ENCODE assay signal across 15 mouse cellular contexts in genomic region chr9:63738830-63739229, GRCm38 (mm10). TPM values are rescaled to one million over a fixed set of nuclear protein-coding genes. Genes with fewer than 3 reads are reported as not detected.
A peak's percentile ranks its signal among the peaks of the same experiment; 100 is the strongest.
DNase-seq lines count a peak whose midpoint lies in the region; ATAC-seq lines count a peak whose summit lies in the region.
"Had no signal": no experiment of that assay in that cellular context is flagged by ENCODE, and none has a peak within 500 bp of the region (broad histone marks: within the 10 kb centered on the region; RNA-seq: fewer than 3 reads in every experiment).

No protein-coding gene starts in this region.

- no peak overlapping the region for H3K9ac ChIP-seq in limb, embryonic 12.5 days (replicated peaks)

- WGBS in limb, embryonic 12.5 days = 69% methylated on average over 11 of the region's 11 CpGs
- 79% methylated on average over 11 of the region's 11 CpGs for WGBS in limb, embryonic 10.5 days

- no peaks in the 10 kb centered on the region for H3K9me3 ChIP-seq in limb, embryonic 12.5 days
- H3K9me3 ChIP-seq in limb, embryonic 10.5 days (replicated peaks) = no peaks in the 10 kb centered on the region
- H3K9me3 ChIP-seq in megakaryocyte, embryonic 14.5 days = no peaks in the 10 kb centered on the region

- 0 out of 2 replicates have a peak overlapping the region, but pooled peaks have one; percentile 8 for H3K27ac ChIP-seq in limb, embryonic 12.5 days
- no peak overlapping the region for H3K27ac ChIP-seq in limb, embryonic 10.5 days

- H3K36me3 ChIP-seq in limb, embryonic 12.5 days = peaks cover 13% of the 10 kb centered on the region
- peaks cover 30% of the 10 kb centered on the region for H3K36me3 ChIP-seq in limb, embryonic 10.5 days
- H3K36me3 ChIP-seq in megakaryocyte, embryonic 14.5 days (replicated peaks; ENCODE audit: low read length) = peaks cover 43% of the 10 kb centered on the region

- H3K4me3 ChIP-seq in limb, embryonic 12.5 days (replicated peaks) = no peak overlapping the region
- no peak overlapping the region for H3K4me3 ChIP-seq in limb, embryonic 10.5 days
- H3K4me3 ChIP-seq in megakaryocyte, embryonic 14.5 days (replicated peaks) = peak overlapping the region; percentile 69
- H3K4me3 ChIP-seq: erythroblast, embryonic 14.5 days had no signal

- no peak overlapping the region for H3K4me2 ChIP-seq in limb, embryonic 12.5 days
- H3K4me2 ChIP-seq: midbrain, embryonic 11.5 days had no signal

- no peak for DNase-seq in limb, embryonic 10.5 days (ENCODE audit: low spot score)
- peak; percentile 81 for DNase-seq in CD4-positive, CD25-positive, alpha-beta regulatory T cell, adult 2 months (ENCODE audit: low read depth, low spot score)
- DNase-seq in T-cell, adult 2 months (ENCODE audit: low spot score) = peak; percentile 81
- DNase-seq in layer of hippocampus, adult 9-11 months = no peak
- no peak for DNase-seq in urinary bladder, postnatal 14 days (ENCODE audit: low spot score)
- no peak for DNase-seq in cerebellum, adult 8-10 months
- DNase-seq: cerebellum, adult 9-11 months; heart, postnatal 14 days; kidney, postnatal 14 days; right cerebral cortex, postnatal 25 days had no signal

- no peak for ATAC-seq in limb, embryonic 12.5 days (ENCODE audit: insufficient number of reproducible peaks, insufficient read depth, low FRiP score, low TSS enrichment, low read depth)
- ATAC-seq: Patski had no signal

- peaks cover 92% of the 10 kb centered on the region for H3K4me1 ChIP-seq in limb, embryonic 12.5 days (replicated peaks)
- peaks cover 94% of the 10 kb centered on the region for H3K4me1 ChIP-seq in limb, embryonic 10.5 days
- peaks cover 100% of the 10 kb centered on the region for H3K4me1 ChIP-seq in megakaryocyte, embryonic 14.5 days

- H3K27me3 ChIP-seq in limb, embryonic 12.5 days = no peaks in the 10 kb centered on the region
- H3K27me3 ChIP-seq in limb, embryonic 10.5 days (ENCODE audit: low read depth, poor library complexity, severe bottlenecking) = no peaks in the 10 kb centered on the region
- H3K27me3 ChIP-seq in megakaryocyte, embryonic 14.5 days (replicated peaks) = no peaks in the 10 kb centered on the region
- H3K27me3 ChIP-seq: Patski had no signal

RNA-seq across cellular contexts. Expression of gene Smad3, which starts 19.0 kb away (rescaled TPM):
- polyA plus RNA-seq in limb, embryonic 12.5 days (2016; fragmentation: Nextera tagmentation; extraction: Ambion mirVana) = 39.9 and 43.4 TPM in 2 replicates
- 27.1 and 27.7 TPM in 2 replicates for polyA plus RNA-seq in limb, embryonic 10.5 days (2016; fragmentation: Nextera tagmentation; extraction: Ambion mirVana)
- 2.8 and 5.9 TPM in 2 replicates for polyA plus RNA-seq in megakaryocyte, embryonic 14.5 days (2012; ENCODE audit: insufficient read depth, low replicate concordance)

Comparison
In these comparisons a context has a peak if more than half of its experiments do, and no peak if none do; other contexts are left out.
1. DNase-seq: peak in CD4-positive, CD25-positive, alpha-beta regulatory T cell, adult 2 months (single experiment) and T-cell, adult 2 months (single experiment); none in limb, embryonic 10.5 days (single experiment), layer of hippocampus, adult 9-11 months (single experiment), urinary bladder, postnatal 14 days (single experiment) and cerebellum, adult 8-10 months (single experiment).